Mouse (Mus musculus) retina, embryonic 14.5 days (tissue): ENCODE measurements around the gene Agpat2.

Source experiments
- DNase-seq: peaks from one replicate; pipeline ENCODE4 v3.0.0-alpha.2; 2015; ENCODE audit warnings: low spot score

Agpat2 gene

GRCm38 (mm10) chr2:26574862-26575261 lies 29.4 kb downstream of the Agpat2 start:
- peak; percentile 41 for DNase-seq

DNA sequence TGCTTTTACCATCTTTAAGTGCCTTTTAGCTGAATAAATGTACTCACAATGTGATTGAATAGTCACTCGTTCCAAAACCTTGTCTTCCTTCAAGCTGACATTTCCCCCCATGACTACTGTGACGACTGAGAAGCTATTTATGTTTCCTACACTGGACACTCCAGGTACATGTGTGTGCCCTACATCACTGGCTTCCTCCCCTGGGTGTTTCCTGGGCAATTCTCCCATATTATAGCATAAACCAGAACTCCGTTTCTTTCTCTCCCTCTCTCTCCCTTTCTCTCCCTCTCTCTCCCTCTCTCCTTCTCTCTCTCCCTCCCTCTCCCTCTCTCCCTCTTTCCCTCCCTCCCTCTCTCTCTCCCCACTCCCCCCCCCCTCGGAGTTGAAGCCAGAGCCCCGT lies 30.4 kb downstream of the Agpat2 start:
- no peak for DNase-seq

GRCm38 (mm10) chr2:26573396-26573795 lies 30.8 kb downstream of the Agpat2 start:
- peak; percentile 59 for DNase-seq

- no peak for DNase-seq
Measured at GRCm38 (mm10) chr2:26571826-26572225, 32.4 kb downstream of the Agpat2 start.

DNA sequence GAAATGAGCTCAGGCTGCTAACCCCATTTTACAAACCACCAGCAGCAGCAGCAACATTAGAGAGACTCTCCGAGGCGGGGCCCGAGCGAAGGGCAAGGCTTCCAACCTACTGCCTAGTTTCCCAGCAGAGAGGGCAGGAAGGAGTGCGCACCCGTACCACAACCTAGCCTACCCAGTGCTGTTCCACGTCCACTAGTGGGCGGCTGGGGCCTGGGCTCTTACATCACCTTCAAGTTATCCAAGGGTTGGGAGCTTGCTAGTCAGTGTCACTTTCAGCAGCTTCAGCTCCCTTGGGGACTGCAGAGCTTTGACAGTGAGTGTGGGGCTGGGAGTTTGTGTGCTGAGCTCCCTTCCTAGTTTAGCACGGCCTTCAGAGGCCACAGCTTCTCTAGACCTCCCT lies 32.8 kb downstream of the Agpat2 start:
- DNase-seq, result no peak

DNA sequence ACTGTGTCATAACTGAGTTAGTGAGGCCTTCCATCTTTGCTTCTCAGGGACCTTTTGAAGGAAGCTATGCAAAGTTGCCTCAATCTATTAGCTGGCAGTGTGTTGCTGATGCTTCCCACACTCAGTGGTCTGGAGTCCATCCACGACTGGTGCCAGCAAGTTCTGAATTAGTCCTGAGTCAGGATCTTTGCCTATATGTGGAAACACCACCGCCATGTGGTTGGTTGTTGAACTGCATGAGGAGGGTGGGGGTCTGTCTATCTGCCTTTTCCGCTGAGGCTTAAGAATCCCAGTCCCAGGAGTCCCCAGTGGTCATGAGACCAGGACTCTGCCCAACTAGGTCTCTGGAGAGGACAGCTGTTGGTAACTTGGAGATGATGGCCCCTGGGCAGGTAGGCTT lies 34.2 kb downstream of the Agpat2 start:
- DNase-seq, result peak; percentile 86

GRCm38 (mm10) chr2:26566221-26566620 lies 38.0 kb downstream of the Agpat2 start:
- DNase-seq, result peak; percentile 82

DNA sequence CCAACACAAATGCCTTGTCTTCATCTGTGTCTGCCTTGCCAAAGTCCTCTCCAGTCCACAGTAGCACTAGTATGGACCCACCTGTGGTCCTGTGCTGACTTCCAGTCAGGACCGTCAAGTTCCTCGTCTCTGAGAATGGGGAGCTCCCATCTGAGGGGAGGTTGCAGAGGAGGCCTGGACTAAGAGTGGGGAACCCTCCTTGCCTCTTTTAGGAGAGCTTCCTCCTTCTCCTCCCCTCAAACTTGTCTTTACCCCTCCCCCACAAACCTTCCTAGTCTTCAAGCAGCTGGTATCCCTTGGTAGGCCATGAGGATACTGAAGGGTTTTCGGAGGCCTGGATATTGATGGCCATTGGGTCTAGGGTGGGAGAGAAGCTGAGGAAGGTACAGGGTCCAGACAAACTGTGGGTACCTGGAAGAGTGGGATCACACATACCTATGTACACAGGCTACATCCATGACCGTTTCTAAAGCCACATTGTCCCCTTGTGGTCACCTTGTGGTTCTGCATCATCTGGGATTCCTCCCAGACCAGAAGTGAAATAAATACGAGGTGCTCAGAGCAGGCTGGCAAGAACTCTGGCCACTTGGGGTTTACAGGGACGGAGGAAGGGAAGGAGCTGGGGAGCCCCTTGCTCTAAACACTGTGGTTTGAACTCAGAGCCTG lies 42.7 kb downstream of the Agpat2 start:
- peak; percentile 83 for DNase-seq

DNA sequence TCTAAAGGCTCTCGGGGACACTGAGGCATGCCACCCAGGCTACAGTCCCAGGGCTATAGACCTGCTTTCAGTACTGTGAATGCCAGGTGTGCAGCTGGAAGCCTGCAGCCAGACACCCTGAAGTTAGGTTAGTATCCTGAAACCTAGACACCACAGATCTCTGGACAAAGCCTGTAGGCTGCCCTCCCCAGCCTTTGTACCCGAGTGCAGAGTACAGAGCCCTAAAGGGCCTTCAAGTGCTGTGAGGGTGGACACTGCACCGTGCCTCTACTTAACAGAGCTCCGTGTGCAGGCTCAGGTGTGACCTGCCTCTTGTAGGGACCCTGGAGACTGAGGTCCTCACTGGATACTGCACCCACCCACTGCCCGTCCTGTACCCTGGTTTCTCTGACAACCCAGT lies 43.7 kb downstream of the Agpat2 start:
- no peak for DNase-seq

DNA sequence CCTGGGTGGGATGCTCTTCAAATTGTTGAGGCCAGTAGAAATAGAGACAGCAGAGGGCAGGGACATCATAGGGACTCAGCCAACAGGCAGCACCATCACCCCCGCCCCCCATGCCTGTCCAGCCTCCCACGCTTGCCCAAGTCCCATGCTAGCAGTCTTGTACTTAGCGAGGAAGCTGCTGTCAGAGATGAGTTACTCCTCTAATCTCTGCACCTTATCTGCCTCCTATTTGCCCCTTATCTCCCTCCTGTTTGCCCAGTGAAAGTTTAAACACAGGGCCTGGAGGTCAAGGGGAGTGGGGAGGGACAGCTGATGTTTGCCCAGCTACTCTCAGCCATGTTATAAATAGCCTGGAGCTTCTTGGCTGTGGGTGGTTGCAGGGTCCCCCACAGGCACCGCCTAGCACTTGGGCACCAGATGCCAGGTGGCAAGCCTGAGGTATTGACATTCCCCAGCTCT lies 47.7 kb downstream of the Agpat2 start:
- DNase-seq, result no peak

DNA sequence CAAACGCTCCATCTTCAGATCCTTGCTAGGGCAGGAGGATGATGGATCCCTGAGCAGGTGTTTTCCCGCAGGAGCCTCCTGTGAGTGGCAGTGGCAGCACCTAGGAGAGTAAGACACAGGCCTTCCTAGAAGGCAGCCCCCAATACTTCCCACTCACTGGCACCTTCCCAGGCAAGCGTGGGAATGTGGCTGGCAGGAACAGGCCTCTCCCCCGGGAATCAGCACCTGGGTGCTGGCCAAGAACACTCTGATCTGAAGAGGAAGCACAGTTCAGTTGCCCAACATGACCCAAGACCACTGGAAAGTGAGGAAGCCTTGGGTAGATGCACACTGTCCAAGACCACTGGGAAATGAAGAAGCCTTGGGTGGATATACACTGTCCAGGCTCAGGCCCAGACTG lies 49.1 kb downstream of the Agpat2 start:
- DNase-seq, result no peak

DNA sequence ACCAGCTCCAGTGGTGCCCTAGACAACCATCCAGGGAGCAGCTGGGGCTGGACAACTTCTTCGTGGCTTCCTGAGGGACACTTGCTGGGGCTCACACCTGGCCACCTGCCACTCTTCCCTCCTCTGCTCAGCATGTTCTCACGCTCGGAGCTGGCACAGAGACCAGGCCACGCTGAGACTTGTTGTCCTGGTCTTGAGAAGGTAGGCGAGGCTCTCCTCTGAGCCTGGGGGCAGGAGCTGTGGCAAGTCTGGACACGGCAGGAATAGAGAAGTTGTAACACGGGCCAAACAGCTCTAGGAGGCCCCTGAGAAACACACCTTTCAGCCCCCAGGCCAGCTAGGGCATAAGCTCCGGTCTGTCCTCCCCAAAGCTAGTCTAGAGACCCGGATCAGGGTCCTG lies 50.3 kb downstream of the Agpat2 start:
- no peak for DNase-seq

DNA sequence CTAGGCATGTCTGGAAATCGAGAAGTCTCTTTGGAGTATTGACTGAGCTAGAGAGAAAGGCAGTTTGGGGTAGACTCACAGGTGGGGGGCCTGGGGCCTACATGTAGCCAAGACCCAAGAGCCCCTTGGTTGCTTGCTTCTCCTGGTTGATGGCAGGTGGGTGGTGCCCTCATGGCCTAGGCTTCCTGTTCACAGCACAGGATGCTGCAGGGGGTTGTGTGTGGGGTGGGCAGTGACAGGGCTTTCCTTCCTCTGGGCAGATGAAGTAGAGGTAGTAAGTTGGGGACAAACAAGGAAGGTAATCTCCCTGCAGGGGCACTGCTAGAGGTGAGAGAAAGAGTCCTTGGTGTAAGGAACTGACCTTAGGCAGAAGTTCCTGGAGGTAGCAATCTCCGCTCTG lies 52.2 kb downstream of the Agpat2 start:
- no peak for DNase-seq

DNA sequence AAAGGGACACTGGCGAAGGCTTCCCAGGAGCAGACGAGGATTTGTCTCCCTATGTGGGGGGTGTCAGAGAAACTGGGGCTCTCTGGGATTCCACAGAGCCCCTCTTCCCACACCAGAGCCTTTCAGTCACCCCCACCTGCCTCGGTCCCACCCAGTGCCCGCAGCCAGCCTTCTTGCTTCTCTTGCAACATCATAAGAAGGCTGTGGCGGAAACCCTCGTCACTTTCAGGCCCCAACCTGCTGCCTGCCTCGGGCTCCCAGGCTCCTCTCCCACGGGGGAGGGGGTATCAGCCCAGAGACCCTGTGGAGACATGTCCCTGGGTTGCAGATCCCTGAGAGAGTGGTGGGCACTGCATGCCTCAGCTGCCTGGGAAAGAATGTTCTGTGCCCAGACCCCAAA lies 52.8 kb downstream of the Agpat2 start:
- no peak for DNase-seq

GRCm38 (mm10) chr2:26550777-26551176 lies 53.4 kb downstream of the Agpat2 start:
- no peak for DNase-seq

DNA sequence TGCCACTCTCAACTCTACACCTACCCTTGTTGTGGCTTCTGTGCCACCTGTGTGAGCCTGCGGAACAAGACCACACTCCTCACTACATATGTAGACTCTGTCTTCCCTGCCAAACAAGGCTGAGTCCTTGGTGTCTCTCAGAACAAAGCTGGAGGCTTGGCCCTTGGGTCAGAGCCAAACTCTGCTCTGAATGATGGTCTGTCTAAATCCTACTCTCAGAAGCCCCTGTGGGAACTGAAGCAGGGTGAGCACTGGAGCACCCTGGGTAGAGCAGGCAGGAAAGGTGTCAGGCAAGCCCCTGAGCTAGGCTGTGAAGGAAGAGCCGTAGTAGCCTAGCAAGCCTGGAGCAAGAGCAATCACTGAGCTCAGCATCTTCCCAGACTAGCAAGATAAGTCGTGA lies 54.0 kb downstream of the Agpat2 start:
- no peak for DNase-seq

DNA sequence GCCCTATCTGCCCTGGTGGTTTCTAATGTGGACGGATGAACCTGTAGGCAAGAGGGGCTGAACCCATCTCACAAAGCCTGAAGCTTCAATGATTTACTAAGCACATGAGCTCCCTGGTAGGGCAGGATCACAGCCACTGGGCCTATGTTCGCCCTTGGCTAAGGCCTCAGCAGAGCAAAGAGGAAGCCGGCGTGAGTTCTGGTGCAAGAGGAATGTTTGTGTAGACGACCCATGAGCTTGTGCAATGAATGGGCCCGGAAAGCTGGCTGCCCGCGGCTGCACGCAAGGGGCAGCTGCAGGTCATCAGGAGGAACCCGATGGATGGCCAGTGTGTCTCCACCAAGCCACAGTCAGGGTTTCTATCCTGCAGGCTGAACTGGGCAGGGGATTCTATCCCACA lies 54.4 kb downstream of the Agpat2 start:
- DNase-seq, result no peak

- no peak for DNase-seq
Measured at GRCm38 (mm10) chr2:26547481-26547880, 56.7 kb downstream of the Agpat2 start.

GRCm38 (mm10) chr2:26544265-26544664 lies 60.0 kb downstream of the Agpat2 start:
- DNase-seq, result no peak

DNA sequence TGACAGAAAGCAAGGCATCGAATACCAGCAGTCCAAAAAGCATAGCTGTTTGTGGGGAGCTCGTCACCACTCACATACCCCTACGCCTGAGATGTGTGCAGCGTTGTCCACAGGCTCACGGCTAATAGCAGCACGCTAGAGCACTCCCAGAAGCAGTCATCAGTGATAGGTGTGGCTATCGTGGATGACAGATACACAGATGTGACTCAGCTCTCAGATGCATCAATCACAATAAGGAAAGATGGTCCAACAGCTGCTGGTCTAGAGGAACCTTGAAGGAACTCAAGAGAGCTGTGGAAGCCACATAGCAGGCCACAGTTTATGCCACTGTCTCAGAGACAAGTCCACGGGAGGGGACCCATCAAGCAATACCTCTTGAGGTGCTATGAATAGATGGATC lies 60.4 kb downstream of the Agpat2 start:
- no peak for DNase-seq

DNA sequence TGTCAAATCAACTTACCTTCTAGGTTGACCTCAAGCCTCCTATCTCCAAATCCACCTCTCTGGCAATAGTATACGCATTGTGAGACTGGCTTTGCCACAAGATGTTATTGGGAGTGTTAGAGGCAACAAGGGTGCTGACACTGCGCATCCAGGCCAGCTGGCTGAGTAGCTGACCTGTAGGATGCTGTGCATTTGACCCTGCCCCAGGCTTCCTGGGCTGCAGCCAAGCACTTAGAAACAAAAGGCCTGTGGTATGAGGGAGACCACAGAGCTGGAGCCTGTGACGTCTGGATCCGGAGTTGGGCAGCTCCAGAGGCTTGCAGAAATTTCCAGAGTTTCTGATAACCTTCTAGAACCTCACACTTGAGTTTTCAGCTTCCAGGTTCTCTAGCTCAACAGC lies 61.1 kb downstream of the Agpat2 start:
- no peak for DNase-seq
